Mouse (Mus musculus) erythroblast, adult 5-6 weeks (primary cell): ENCODE data around the gene Fam124a. TPM values are rescaled to one million over a fixed set of nuclear protein-coding genes. Genes with fewer than 3 reads are reported as not detected.

Experiments used
- ATAC-seq: replicated peaks from 2 replicates; pipeline ENCODE4 v1.8.0; 2016; ENCODE audit warnings: moderate number of reproducible peaks, mild to moderate bottlenecking, moderate TSS enrichment, inconsistent platforms; ENCODE audit not compliant: poor library complexity, low FRiP score, severe bottlenecking
- total RNA-seq, 2 experiments: library from RNA; stranded (forward) in 1 of 2; stranded (reverse) in 1 of 2; fragments of 150-400 nt in 1 of 2; fragments of 200-764, 138-1000 nt in 1 of 2; gene quantifications; 2 replicates each; pipeline versions ENCODE4 v1.2.3 to v1.2.4; 2015 to 2017; ENCODE audit warnings: low replicate concordance in 2 of 2

Gene Fam124a
- total RNA-seq, 2 experiments from 2014 or later: not detected

DNA sequence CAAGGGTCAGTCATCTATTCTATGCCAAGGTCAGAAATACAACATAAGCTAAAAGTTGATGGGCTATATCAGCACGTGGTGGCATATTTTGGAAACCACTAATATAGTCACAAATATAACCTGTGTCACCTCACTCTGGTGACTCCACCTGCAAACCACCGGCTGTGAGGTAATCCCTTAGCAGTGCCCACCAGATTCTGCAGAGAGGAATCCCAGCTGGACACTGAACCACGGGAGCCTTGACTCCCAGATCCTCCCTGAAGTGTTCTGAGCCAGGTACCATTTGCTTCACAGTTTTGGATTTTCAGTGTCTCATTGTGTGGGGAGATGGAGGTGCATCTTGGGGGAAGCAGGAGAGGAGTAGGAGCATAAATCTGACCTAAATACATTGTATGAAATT, 94.8 kb downstream of the Fam124a start:
- ATAC-seq: no peak

- ATAC-seq: no peak
Observed at GRCm38 (mm10) chr14:62651771-62652170, 96.2 kb downstream of the Fam124a start.

DNA sequence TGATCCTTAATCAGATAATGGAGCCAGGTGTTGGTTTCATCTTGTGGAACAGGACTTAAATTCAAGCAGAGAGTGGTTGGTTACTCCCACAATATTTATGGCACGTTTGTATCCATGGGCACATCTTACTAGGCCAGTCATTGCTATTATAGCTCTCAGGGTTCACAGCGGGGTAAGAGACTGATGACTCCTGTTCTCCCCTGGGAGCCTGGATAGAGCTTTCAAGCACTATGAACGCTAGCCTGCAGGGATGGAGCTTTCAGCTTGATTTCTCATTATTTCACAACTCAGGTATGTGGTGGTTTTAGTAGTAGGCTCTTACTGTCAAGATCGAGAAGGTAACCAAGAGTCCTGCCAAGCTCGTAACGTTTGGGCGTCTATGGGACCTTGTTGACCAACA, 100.5 kb downstream of the Fam124a start:
- no peak for ATAC-seq

DNA sequence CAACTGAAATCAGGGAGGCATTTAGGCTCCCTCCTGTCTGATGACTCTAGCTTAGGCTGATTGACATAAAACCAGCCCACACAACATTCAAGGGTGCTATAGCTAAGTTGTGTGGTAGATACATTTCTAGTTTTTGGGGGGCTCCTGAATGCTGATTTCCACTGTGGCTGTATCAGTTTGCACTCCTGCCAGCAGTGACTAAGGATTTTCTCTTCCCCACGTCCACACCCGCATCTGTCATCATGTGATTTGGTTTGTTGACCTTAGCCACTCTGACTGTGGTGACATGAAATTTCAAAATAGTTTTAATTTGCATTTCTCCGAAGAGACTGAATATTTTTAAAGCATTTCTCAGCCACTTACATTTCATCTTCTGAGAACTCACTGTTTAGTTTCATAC, 101.9 kb downstream of the Fam124a start:
- no peak for ATAC-seq

Other genes starting within 250 kb of the Fam124a start
- not detected in 2 replicates for gene Gucy1b2, start 99.4 kb upstream of the Fam124a start, total RNA-seq (2015; ENCODE audit: low replicate concordance)
- gene Gucy1b2, start 99.4 kb upstream of the Fam124a start, total RNA-seq (2017; ENCODE audit: low replicate concordance): not detected in 2 replicates
- gene Gm4131, start 11.2 kb downstream of the Fam124a start, total RNA-seq (2015; ENCODE audit: low replicate concordance): not detected in 2 replicates
- gene Gm4131, start 11.2 kb downstream of the Fam124a start, total RNA-seq (2017; ENCODE audit: low replicate concordance): not detected in 2 replicates
- gene Serpine3, start 107.9 kb downstream of the Fam124a start, total RNA-seq (2015; ENCODE audit: low replicate concordance): not detected in 2 replicates
- gene Serpine3, start 107.9 kb downstream of the Fam124a start, total RNA-seq (2017; ENCODE audit: low replicate concordance): not detected in 2 replicates
- 11.5 and 22.2 TPM in 2 replicates for gene Ints6, start 205.4 kb downstream of the Fam124a start, total RNA-seq (2015; ENCODE audit: low replicate concordance)
- gene Ints6, start 205.4 kb downstream of the Fam124a start, total RNA-seq (2017; ENCODE audit: low replicate concordance): 35.7 and 45.7 TPM in 2 replicates